Mouse (Mus musculus): ENCODE measurements around the gene Fgd5.

DNA sequence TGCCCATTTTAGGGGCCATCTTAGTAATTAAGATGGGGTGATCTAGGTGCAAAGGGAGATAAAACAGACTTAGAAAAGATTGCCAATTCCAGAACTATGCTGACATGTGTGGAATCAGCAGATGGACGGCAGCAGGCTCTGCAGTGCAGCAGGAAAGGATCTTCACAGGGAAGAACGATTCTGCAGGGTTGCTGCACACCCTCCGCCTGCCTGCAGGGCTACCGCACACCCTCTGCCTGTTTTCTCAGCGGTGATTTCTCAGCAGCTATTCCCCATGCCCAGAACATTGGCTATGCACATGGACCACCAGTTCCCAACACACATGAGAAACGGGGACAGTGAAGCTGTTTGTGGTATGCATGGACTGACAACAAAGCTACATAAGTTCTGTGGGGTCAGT is 12.7 kb upstream of the Fgd5 start:
- TF ChIP-seq CTCF (IDR thresholded peaks at IDR 0.05; ENCODE audit: control insufficient read depth, insufficient read depth, insufficient replicate concordance, low read depth, low read length) (no peak), POLR2A (IDR thresholded peaks at IDR 0.05; ENCODE audit: control insufficient read depth, low read depth, low read length) (no peak)

All from testis, adult 2 months (tissue).